Mouse (Mus musculus): ENCODE results near the gene Gm4969.

GRCm38 (mm10) chr7:19080451-19080950, 37.7 kb downstream of the Gm4969 start:
- no peak for TF ChIP-seq CTCF (IDR thresholded peaks at IDR 0.05; ENCODE audit: low read depth, low read length)
- no peak for TF ChIP-seq POLR2A (IDR thresholded peaks at IDR 0.05; ENCODE audit: insufficient read depth, low read length)
- no peak for TF ChIP-seq EP300 (IDR thresholded peaks at IDR 0.05; ENCODE audit: insufficient read depth, low read depth, low read length)

Measured in ES-Bruce4 (cell line).